Mouse (Mus musculus) myocyte (in vitro differentiated cells): ENCODE measurements at regions not wholly inside any gene's neighbourhood (a gene's known extent, or its start where the extent isn't known, plus 50 kb on each side); places are given as distances from the start of the nearest gene placed in this dataset.

Source experiments
- H3K27me3 ChIP-seq: one replicate; pipeline ENCODE4 v1.6.1; 2011; ENCODE audit not compliant: control insufficient read depth, insufficient read depth, insufficient read length
- H3K36me3 ChIP-seq: one replicate; pipeline ENCODE4 v1.6.1; 2011; ENCODE audit not compliant: control insufficient read depth, insufficient read depth
- H3K4me2 ChIP-seq: one replicate; pipeline ENCODE4 v1.6.1; 2011; ENCODE audit warnings: low read depth, control low read depth
- H3K4me3 ChIP-seq: one replicate; pipeline ENCODE4 v1.5.1; 2011; ENCODE audit warnings: mild to moderate bottlenecking, control low read depth, moderate library complexity
- H3K79me2 ChIP-seq: one replicate; pipeline ENCODE4 v1.6.1; 2011; ENCODE audit not compliant: control insufficient read depth, insufficient read depth
- H3ac ChIP-seq: one replicate; pipeline ENCODE4 v1.6.1; 2011; ENCODE audit not compliant: control insufficient read depth, insufficient read length
- CEBPB ChIP-seq: IDR thresholded peaks from 2 replicates; pipeline ENCODE4 v1.6.1; 2011; ENCODE audit warnings: mild to moderate bottlenecking, moderate library complexity; ENCODE audit not compliant: poor library complexity, insufficient read depth, severe bottlenecking
- E2F4 ChIP-seq: IDR thresholded peaks from one replicate; pipeline ENCODE4 v1.6.1; 2011; ENCODE audit warnings: mild to moderate bottlenecking, control low read depth, moderate library complexity; ENCODE audit not compliant: insufficient read depth
- MAX ChIP-seq: IDR thresholded peaks from one replicate; pipeline ENCODE4 v1.6.1; 2011; ENCODE audit warnings: low read depth, mild to moderate bottlenecking, control low read depth
- MYOD1 ChIP-seq, 3 experiments: IDR thresholded peaks; one replicate each; pipeline ENCODE4 v1.6.1; 2011; ENCODE audit warnings: control low read depth in 2 of 3, low read depth in 2 of 3, mild to moderate bottlenecking in 2 of 3, moderate library complexity in 1 of 3; ENCODE audit not compliant: insufficient read length in 2 of 3, control insufficient read depth in 1 of 3
- MYOG ChIP-seq, 3 experiments: IDR thresholded peaks; one replicate each; pipeline ENCODE4 v1.6.1; 2011; ENCODE audit warnings: control low read depth in 2 of 3, low read depth in 2 of 3, mild to moderate bottlenecking in 2 of 3; ENCODE audit not compliant: insufficient read length in 2 of 3, control insufficient read depth in 1 of 3, insufficient read depth in 1 of 3
- POLR2A ChIP-seq: IDR thresholded peaks from one replicate; pipeline ENCODE4 v1.6.1; 2011; ENCODE audit warnings: low read depth, mild to moderate bottlenecking, control low read depth, moderate library complexity; ENCODE audit not compliant: insufficient read length
- POLR2AphosphoS2 ChIP-seq: IDR thresholded peaks from one replicate; pipeline ENCODE4 v1.6.1; 2011; ENCODE audit warnings: low read depth, control low read depth; ENCODE audit not compliant: insufficient read length
- REST ChIP-seq: IDR thresholded peaks from one replicate; pipeline ENCODE4 v1.6.1; 2011; ENCODE audit warnings: mild to moderate bottlenecking, control low read depth, moderate library complexity; ENCODE audit not compliant: insufficient read depth, insufficient read length
- SRF ChIP-seq: IDR thresholded peaks from one replicate; pipeline ENCODE4 v1.6.1; 2011; ENCODE audit warnings: low read depth; ENCODE audit not compliant: control insufficient read depth, insufficient read length
- TCF12 ChIP-seq: IDR thresholded peaks from one replicate; pipeline ENCODE4 v1.6.1; 2011; ENCODE audit warnings: mild to moderate bottlenecking, control low read depth; ENCODE audit not compliant: poor library complexity, insufficient read depth, severe bottlenecking
- TCF3 ChIP-seq: IDR thresholded peaks from one replicate; pipeline ENCODE4 v1.6.1; 2011; ENCODE audit warnings: low read depth, control low read depth; ENCODE audit not compliant: insufficient read length
- USF1 ChIP-seq: IDR thresholded peaks from one replicate; pipeline ENCODE4 v1.6.1; 2011; ENCODE audit warnings: low read depth, mild to moderate bottlenecking, control low read depth, moderate library complexity

DNA sequence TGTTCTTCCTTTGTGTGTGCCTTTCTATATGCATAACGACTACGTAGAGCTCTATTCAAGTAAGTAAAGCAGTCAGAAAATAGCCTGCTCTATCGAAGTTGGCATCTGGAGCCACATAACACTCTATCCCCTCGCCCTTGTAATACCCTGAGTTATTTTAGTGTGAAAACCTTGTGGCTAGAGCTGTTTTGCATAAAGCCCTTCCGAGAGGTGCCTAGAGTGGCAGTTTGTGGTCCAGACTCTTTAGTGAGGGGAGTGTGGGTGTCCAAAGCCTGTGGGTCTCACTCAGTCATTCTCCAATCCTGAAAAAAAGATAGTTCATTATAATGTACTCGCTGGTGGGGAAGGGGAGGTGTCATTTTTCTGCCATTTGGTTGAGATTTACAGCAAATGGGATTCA is 855.2 kb upstream of the Car8 start:
- TF ChIP-seq POLR2A (no peak), TCF3 (no peak), SRF (no peak), USF1 (no peak), CEBPB (no peak), TCF12 (no peak), E2F4 (no peak), REST (no peak), MYOG (IDR thresholded peaks at IDR 0.05; ENCODE audit: control insufficient read depth in 1 of 3, insufficient read depth in 1 of 3, insufficient read length in 2 of 3, low read depth in 2 of 3) (no peak), MAX (no peak), POLR2AphosphoS2 (no peak), MYOD1 (IDR thresholded peaks at IDR 0.05; ENCODE audit: control insufficient read depth in 1 of 3, insufficient read length in 2 of 3, low read depth in 2 of 3) (no peak)
- Histone ChIP-seq H3K27me3 (no peaks in the 10 kb centered on the region), H3K36me3 (no peaks in the 10 kb centered on the region), H3K79me2 (no peaks in the 10 kb centered on the region), H3K4me2 (no peak overlapping the region), H3K4me3 (no peak overlapping the region), H3ac (no peak overlapping the region)

DNA sequence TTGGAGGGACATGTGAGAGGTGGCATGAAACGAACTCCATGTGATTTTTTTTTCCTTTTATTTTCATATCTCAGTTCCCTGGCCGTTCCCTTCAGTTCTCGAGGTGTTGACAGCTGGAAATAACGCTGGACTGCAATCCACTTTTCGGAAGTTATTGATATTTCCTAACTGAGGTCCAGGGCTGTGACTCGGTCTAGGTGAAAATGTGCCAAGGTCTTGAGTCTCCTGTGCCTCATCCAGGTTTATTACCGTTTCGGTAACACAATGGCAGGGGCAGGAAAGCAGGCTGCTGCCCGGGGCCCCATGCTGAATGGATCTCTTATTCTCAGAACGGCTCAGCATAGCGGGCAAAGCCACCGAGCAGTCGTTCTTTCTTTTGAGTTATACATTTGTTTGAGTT is 844.7 kb upstream of the Car8 start:
- Histone ChIP-seq H3K27me3 (no peaks in the 10 kb centered on the region), H3K4me3 (no peak overlapping the region), H3K36me3 (no peaks in the 10 kb centered on the region), H3K79me2 (no peaks in the 10 kb centered on the region), H3ac (no peak overlapping the region), H3K4me2 (no peak overlapping the region)
- TF ChIP-seq SRF (no peak), TCF12 (no peak), E2F4 (no peak), USF1 (no peak), MAX (no peak), MYOG (IDR thresholded peaks at IDR 0.05; ENCODE audit: control insufficient read depth in 1 of 3, insufficient read depth in 1 of 3, insufficient read length in 2 of 3, low read depth in 2 of 3) (no peak), POLR2AphosphoS2 (no peak), CEBPB (no peak), REST (no peak), MYOD1 (IDR thresholded peaks at IDR 0.05; ENCODE audit: control insufficient read depth in 1 of 3, insufficient read length in 2 of 3, low read depth in 2 of 3) (no peak), TCF3 (no peak), POLR2A (no peak)

DNA sequence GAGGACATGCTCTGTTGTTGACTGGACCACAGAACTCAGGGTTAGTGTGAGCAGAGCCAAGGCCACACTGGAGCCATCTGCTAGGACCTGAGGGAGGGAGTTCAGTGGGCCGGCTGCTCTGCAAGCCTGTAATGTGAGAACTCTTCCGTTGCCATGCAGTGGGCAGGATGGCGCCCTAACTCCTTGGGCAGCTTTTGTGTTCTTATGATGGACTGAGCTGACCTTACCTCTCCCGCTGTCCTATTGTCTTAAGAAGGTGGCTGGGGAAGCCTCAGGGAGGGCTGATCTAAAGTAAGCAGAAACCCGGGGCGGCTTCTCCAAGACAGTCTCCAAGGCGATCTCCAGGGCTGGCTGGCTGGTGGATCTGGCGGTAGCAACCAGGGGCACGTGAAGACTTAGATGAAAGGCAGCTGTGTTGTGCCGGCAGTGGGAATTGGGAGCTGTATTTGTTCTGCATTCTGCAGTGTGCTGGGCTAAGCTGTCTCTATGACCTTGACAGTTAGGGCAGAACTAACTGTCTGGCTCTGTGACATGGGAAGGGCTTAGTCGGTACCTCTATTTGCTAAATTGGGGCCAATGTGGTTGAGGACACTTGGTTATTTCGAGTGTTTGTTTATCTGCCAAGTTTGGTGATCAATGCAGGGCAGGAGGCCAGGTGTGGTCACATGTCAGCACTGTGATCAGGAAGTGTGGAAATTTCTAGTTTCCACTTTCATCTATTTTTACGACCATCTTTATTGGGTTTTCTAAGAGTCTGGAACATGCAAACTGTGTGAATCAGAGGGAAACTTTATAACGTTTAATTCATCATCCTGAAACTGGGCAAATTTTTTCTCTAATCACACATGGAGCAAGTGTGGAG is 843.1 kb upstream of the Car8 start:
- TF ChIP-seq CEBPB (no peak), MYOD1 (IDR thresholded peaks at IDR 0.05; ENCODE audit: control insufficient read depth in 1 of 3, insufficient read length in 2 of 3, low read depth in 2 of 3) (no peak), MYOG (IDR thresholded peaks at IDR 0.05; ENCODE audit: control insufficient read depth in 1 of 3, insufficient read depth in 1 of 3, insufficient read length in 2 of 3, low read depth in 2 of 3) (no peak), SRF (no peak), POLR2AphosphoS2 (no peak), MAX (no peak), REST (no peak), USF1 (no peak), TCF12 (no peak)
- Histone ChIP-seq H3K36me3 (no peaks in the 10 kb centered on the region), H3ac (no peak overlapping the region), H3K79me2 (no peaks in the 10 kb centered on the region), H3K4me3 (no peak overlapping the region), H3K27me3 (no peaks in the 10 kb centered on the region), H3K4me2 (peak overlapping the region; percentile 78)

DNA sequence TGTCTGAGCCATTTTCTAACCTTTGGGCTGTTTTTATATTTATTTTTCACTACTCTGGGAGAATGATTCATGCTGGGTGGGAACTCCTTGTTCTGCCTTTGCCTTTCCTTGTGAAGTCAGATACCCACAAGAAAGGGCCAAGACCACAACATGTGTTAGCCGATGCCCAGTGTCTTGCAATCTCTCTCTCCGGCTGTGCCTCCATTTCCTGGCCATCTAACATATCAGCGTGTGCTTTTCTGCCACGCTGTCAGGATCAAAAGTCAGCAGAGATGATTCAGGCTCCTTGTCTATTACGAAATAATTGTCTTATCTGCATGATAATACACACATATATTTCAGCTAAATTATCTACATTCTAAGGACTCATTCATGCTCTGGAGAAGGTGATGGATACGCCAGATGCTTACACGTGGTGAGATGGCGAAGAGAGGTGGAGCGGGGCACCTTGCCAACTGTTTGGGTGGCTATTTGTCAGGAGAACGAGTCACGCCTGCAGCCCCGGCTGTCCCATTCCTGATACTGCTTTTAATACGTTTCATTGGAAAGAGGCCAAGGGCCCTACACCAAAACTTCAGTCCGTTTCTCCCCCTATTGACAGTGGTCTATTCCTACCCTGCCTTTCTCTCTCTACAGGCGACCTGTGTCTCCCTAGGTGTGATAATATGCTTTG is 842.1 kb upstream of the Car8 start:
- peak overlapping the region; percentile 78 for H3K4me2 ChIP-seq
- H3K36me3 ChIP-seq: no peaks in the 10 kb centered on the region
- H3K27me3 ChIP-seq: no peaks in the 10 kb centered on the region
- H3K79me2 ChIP-seq: no peaks in the 10 kb centered on the region
- H3ac ChIP-seq: no peak overlapping the region
- TF ChIP-seq MYOD1 (IDR thresholded peaks at IDR 0.05; ENCODE audit: control insufficient read depth in 1 of 3, insufficient read length in 2 of 3, low read depth in 2 of 3) (peak in 2 of 3 experiments; percentile 49 to 72), REST (no peak), TCF12 (peak; percentile 16), CEBPB (peak; percentile 80), MYOG (IDR thresholded peaks at IDR 0.05; ENCODE audit: control insufficient read depth in 1 of 3, insufficient read depth in 1 of 3, insufficient read length in 2 of 3, low read depth in 2 of 3) (peak in 1 of 3 experiments; percentile 68)
- no peak overlapping the region for H3K4me3 ChIP-seq
